Mouse (Mus musculus) kidney, postnatal 10 days (tissue): ENCODE results near the gene Ccr4.

Experiments
- DNase-seq: peaks from one replicate; pipeline ENCODE4 v3.0.0; 2021; ENCODE audit warnings: mixed read lengths

Gene Ccr4

GRCm38 (mm10) chr9:114466871-114467270 is 37.8 kb downstream of the Ccr4 start:
- no peak for DNase-seq

- no peak for DNase-seq
These were observed 39.3 kb downstream of the Ccr4 start for GRCm38 (mm10) chr9:114465442-114465841.

GRCm38 (mm10) chr9:114462569-114462968 is 42.1 kb downstream of the Ccr4 start:
- DNase-seq: no peak

GRCm38 (mm10) chr9:114458436-114458835 is 46.3 kb downstream of the Ccr4 start:
- DNase-seq: no peak

GRCm38 (mm10) chr9:114455420-114455819 is 49.3 kb downstream of the Ccr4 start:
- no peak for DNase-seq

- no peak for DNase-seq
These were observed 52.3 kb downstream of the Ccr4 start for GRCm38 (mm10) chr9:114452418-114452817.

GRCm38 (mm10) chr9:114451615-114452014 is 53.1 kb downstream of the Ccr4 start:
- no peak for DNase-seq

GRCm38 (mm10) chr9:114449120-114449754 is 55.5 kb downstream of the Ccr4 start:
- no peak for DNase-seq

- DNase-seq: no peak
These were observed 56.0 kb downstream of the Ccr4 start for GRCm38 (mm10) chr9:114448700-114449099.

GRCm38 (mm10) chr9:114446887-114447286 is 57.8 kb downstream of the Ccr4 start:
- no peak for DNase-seq

GRCm38 (mm10) chr9:114443351-114443750 is 61.4 kb downstream of the Ccr4 start:
- DNase-seq: no peak

- DNase-seq: no peak
These were observed 61.8 kb downstream of the Ccr4 start for GRCm38 (mm10) chr9:114442893-114443292.

GRCm38 (mm10) chr9:114442225-114442624 is 62.5 kb downstream of the Ccr4 start:
- no peak for DNase-seq

GRCm38 (mm10) chr9:114440548-114440947 is 64.2 kb downstream of the Ccr4 start:
- no peak for DNase-seq
